In the genomic region with DNA sequence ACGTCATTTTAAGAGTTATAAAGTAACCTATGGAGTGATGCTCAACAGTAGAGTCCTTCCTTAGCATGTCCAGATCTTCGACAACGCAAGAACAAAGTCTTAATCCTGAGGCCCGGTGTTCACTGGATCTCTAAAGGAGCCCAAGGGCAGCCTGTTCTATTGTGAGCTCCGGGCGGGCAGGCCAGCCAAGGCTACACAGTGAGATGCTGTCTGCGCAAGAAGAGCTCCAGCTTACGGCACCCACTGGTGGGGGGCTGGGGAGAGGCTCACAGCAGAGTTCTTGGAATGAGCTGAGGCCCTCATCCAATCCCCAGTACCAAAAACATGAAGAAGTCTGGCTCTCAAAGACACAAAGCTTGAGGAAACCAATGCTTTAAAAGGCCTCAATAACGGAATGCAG, we compare ENCODE assay signal across 22 mouse cellular contexts. TPM values are rescaled to one million over a fixed set of nuclear protein-coding genes. Genes with fewer than 3 reads are reported as not detected.
DNase-seq lines count a peak whose midpoint lies in the region; ATAC-seq lines count a peak whose summit lies in the region.
"Had no signal": no experiment of that assay in that cellular context is flagged by ENCODE, and none has a peak within 500 bp of the region (broad histone marks: within the 10 kb centered on the region; RNA-seq: fewer than 3 reads in every experiment).

No protein-coding gene starts in this region.

- DNase-seq in adrenal gland, adult (ENCODE audit: inconsistent age in 2 of 2, low spot score in 1 of 2): peak; percentile 58 to 67
- DNase-seq in adrenal gland, adult 8-10 months: no peak
- DNase-seq in adrenal gland, postnatal 25 days: peak; percentile 39
- no peak for DNase-seq in adrenal gland, postnatal 10 days
- no peak for DNase-seq in lung, postnatal 4 days
- no peak for DNase-seq in neural tube, embryonic 10.5 days (ENCODE audit: extremely low spot score, low spot score)
- DNase-seq: cerebellum, adult 18-20 months; cerebellum, adult 9-10 months; cerebellum, postnatal 14 days; gastrocnemius, postnatal 14 days; heart, adult 11 months had no signal

- peaks cover 58% of the 10 kb centered on the region for H3K4me1 ChIP-seq in megakaryocyte, embryonic 14.5 days

- peaks cover 60% of the 10 kb centered on the region for H3K36me3 ChIP-seq in megakaryocyte, embryonic 14.5 days (replicated peaks; ENCODE audit: low read length)

- H3K4me3 ChIP-seq in megakaryocyte, embryonic 14.5 days (replicated peaks): peak overlapping the region; percentile 38
- H3K4me3 ChIP-seq: embryonic facial prominence, embryonic 12.5 days; erythroblast, embryonic 14.5 days; forebrain, embryonic 12.5 days; forebrain, embryonic 15.5 days; hindbrain, embryonic 12.5 days; hindbrain, embryonic 15.5 days had no signal

- no peaks in the 10 kb centered on the region for H3K27me3 ChIP-seq in megakaryocyte, embryonic 14.5 days (replicated peaks)
- H3K27me3 ChIP-seq: embryonic facial prominence, embryonic 12.5 days; forebrain, embryonic 12.5 days; forebrain, embryonic 15.5 days; hindbrain, embryonic 12.5 days; hindbrain, embryonic 15.5 days; Patski had no signal

- no peaks in the 10 kb centered on the region for H3K9me3 ChIP-seq in megakaryocyte, embryonic 14.5 days
- H3K9me3 ChIP-seq: embryonic facial prominence, embryonic 12.5 days; forebrain, embryonic 12.5 days; forebrain, embryonic 15.5 days; G1E; hindbrain, embryonic 15.5 days had no signal

- no peak for ATAC-seq in megakaryocyte, adult 5-6 weeks (ENCODE audit: poor library complexity, severe bottlenecking)
- ATAC-seq: forebrain, embryonic 15.5 days; intestine, postnatal 0 days; Patski had no signal

RNA-seq across cellular contexts. Expression of a gene that starts 4.4 kb away (rescaled TPM):
- total RNA-seq in adrenal gland, adult 8-10 months (2022): 100 to 1,000 TPM; 215 to 303 (median 258) TPM
- total RNA-seq in adrenal gland, postnatal 25 days (2021): 236 and 293 TPM in 2 replicates
- 100 to 1,000 TPM; 228 to 249 TPM for total RNA-seq in adrenal gland, postnatal 10 days (2021)
- 87.1 and 333 TPM in 2 replicates for polyA plus RNA-seq in megakaryocyte, embryonic 14.5 days (2012; ENCODE audit: insufficient read depth, low replicate concordance)
- total RNA-seq in megakaryocyte, adult 5-6 weeks (2015): 24.8 and 31.2 TPM in 2 replicates
- total RNA-seq in megakaryocyte, adult 5-6 weeks (2017): 15.5 and 23.6 TPM in 2 replicates

Comparison
In these comparisons a context has a peak if more than half of its experiments do, and no peak if none do; other contexts are left out.
1. DNase-seq: peak in adrenal gland, adult (2 of 2) and adrenal gland, postnatal 25 days (single experiment); none in adrenal gland, adult 8-10 months (single experiment), adrenal gland, postnatal 10 days (single experiment), lung, postnatal 4 days (0 of 2) and neural tube, embryonic 10.5 days (single experiment).